Mouse (Mus musculus): Measurements from ENCODE around the gene Ptpn1. TPM values are rescaled to one million over a fixed set of nuclear protein-coding genes. Genes with fewer than 3 reads are reported as not detected.

Ptpn1 gene
- total RNA-seq, 4 experiments from 2014 or later, result 10.6 to 16.5 (median 14.9) TPM

GRCm38 (mm10) chr2:167969851-167970541, 38.1 kb downstream of the Ptpn1 start:
- no peak for DNase-seq (ENCODE audit: low spot score in 2 of 2)

- no peak for DNase-seq (ENCODE audit: low spot score in 2 of 2)
Observed at GRCm38 (mm10) chr2:167972146-167972545, 40.3 kb downstream of the Ptpn1 start.

- DNase-seq (ENCODE audit: low spot score in 2 of 2), result no peak
Observed at GRCm38 (mm10) chr2:167972809-167973208, 41.0 kb downstream of the Ptpn1 start.

GRCm38 (mm10) chr2:167975746-167976145, 43.9 kb downstream of the Ptpn1 start:
- no peak for DNase-seq (ENCODE audit: low spot score in 2 of 2)

- no peak for DNase-seq (ENCODE audit: low spot score in 2 of 2)
Observed at GRCm38 (mm10) chr2:167978271-167978670, 46.4 kb downstream of the Ptpn1 start.

- DNase-seq (ENCODE audit: low spot score in 2 of 2), result no peak
Observed at GRCm38 (mm10) chr2:167980391-167980790, 48.5 kb downstream of the Ptpn1 start.

GRCm38 (mm10) chr2:167982646-167983045, 50.8 kb downstream of the Ptpn1 start:
- DNase-seq (ENCODE audit: low spot score in 2 of 2), result no peak

GRCm38 (mm10) chr2:167984371-167984770, 52.5 kb downstream of the Ptpn1 start:
- no peak for DNase-seq (ENCODE audit: low spot score in 2 of 2)

GRCm38 (mm10) chr2:167984946-167985345, 53.1 kb downstream of the Ptpn1 start:
- DNase-seq (ENCODE audit: low spot score in 2 of 2), result no peak

GRCm38 (mm10) chr2:167986762-167987161, 54.9 kb downstream of the Ptpn1 start:
- no peak for DNase-seq (ENCODE audit: low spot score in 2 of 2)

- no peak for DNase-seq (ENCODE audit: low spot score in 2 of 2)
Observed at GRCm38 (mm10) chr2:167987640-167988039, 55.8 kb downstream of the Ptpn1 start.

GRCm38 (mm10) chr2:167989310-167989709, 57.5 kb downstream of the Ptpn1 start:
- DNase-seq (ENCODE audit: low spot score in 2 of 2), result no peak

- no peak for DNase-seq (ENCODE audit: low spot score in 2 of 2)
Observed at GRCm38 (mm10) chr2:167993260-167993659, 61.4 kb downstream of the Ptpn1 start.

- DNase-seq (ENCODE audit: low spot score in 2 of 2), result no peak
Observed at GRCm38 (mm10) chr2:167995870-167996635, 64.2 kb downstream of the Ptpn1 start.

- DNase-seq (ENCODE audit: low spot score in 2 of 2), result no peak
Observed at GRCm38 (mm10) chr2:167996672-167997215, 64.9 kb downstream of the Ptpn1 start.

GRCm38 (mm10) chr2:167997562-167997961, 65.7 kb downstream of the Ptpn1 start:
- DNase-seq (ENCODE audit: low spot score in 2 of 2), result no peak

- DNase-seq (ENCODE audit: low spot score in 2 of 2), result no peak
Observed at GRCm38 (mm10) chr2:167999145-167999743, 67.4 kb downstream of the Ptpn1 start.

- no peak for DNase-seq (ENCODE audit: low spot score in 2 of 2)
Observed at GRCm38 (mm10) chr2:168002188-168002587, 70.3 kb downstream of the Ptpn1 start.

- no peak for DNase-seq (ENCODE audit: low spot score in 2 of 2)
Observed at GRCm38 (mm10) chr2:168002884-168003283, 71.0 kb downstream of the Ptpn1 start.

- no peak for DNase-seq (ENCODE audit: low spot score in 2 of 2)
Observed at GRCm38 (mm10) chr2:168003431-168003830, 71.6 kb downstream of the Ptpn1 start.

GRCm38 (mm10) chr2:168004369-168004768, 72.5 kb downstream of the Ptpn1 start:
- no peak for DNase-seq (ENCODE audit: low spot score in 2 of 2)

- no peak for DNase-seq (ENCODE audit: low spot score in 2 of 2)
Observed at GRCm38 (mm10) chr2:168005005-168005404, 73.1 kb downstream of the Ptpn1 start.
